Mouse (Mus musculus) stomach, embryonic 15.5 days (tissue): Measurements from ENCODE around the gene Glmn. TPM values are rescaled to one million over a fixed set of nuclear protein-coding genes. Genes with fewer than 3 reads are reported as not detected.
A peak's percentile ranks its signal among the peaks of the same experiment; 100 is the strongest.

Experiments used
- ATAC-seq: fragments of 200-750 bp; cut with Nextera tagmentation; 2 replicates; pipeline ENCODE4 v1.8.0; 2017; ENCODE audit warnings: low read depth, moderate number of reproducible peaks, moderate TSS enrichment; ENCODE audit not compliant: insufficient read depth, low FRiP score
- H3K27ac ChIP-seq: fragments of 300-500 bp; sonication (generic); 2 replicates; pipeline ENCODE4 v1.5.1; 2015; ENCODE audit warnings: mild to moderate bottlenecking, inconsistent platforms
- H3K27me3 ChIP-seq: fragments of 300-500 bp; sonication (generic); replicated peaks from 2 replicates; pipeline ENCODE4 v1.6.1; 2015; ENCODE audit warnings: inconsistent platforms
- H3K36me3 ChIP-seq: fragments of 300-500 bp; sonication (generic); 2 replicates; pipeline ENCODE4 v1.6.1; 2015; ENCODE audit warnings: inconsistent platforms
- H3K4me1 ChIP-seq: fragments of 300-500 bp; sonication (generic); 2 replicates; pipeline ENCODE4 v1.6.1; 2015; ENCODE audit warnings: inconsistent platforms
- H3K4me2 ChIP-seq: fragments of 300-500 bp; sonication (generic); 2 replicates; pipeline ENCODE4 v1.6.1; 2015; ENCODE audit warnings: mild to moderate bottlenecking, inconsistent platforms
- H3K4me3 ChIP-seq: fragments of 300-500 bp; sonication (generic); replicated peaks from 2 replicates; pipeline ENCODE4 v1.5.1; 2015; ENCODE audit warnings: inconsistent platforms
- H3K9ac ChIP-seq: fragments of 300-500 bp; sonication (generic); 2 replicates; pipeline ENCODE4 v1.6.1; 2015; ENCODE audit warnings: inconsistent platforms
- H3K9me3 ChIP-seq: fragments of 300-500 bp; sonication (generic); 2 replicates; pipeline ENCODE4 v1.6.1; 2016; ENCODE audit warnings: inconsistent platforms
- WGBS: fragments of 180-500 bp; shearing (Covaris S2); methylation state at CpG from one replicate; pipeline ENCODE4 v1.1.7; 2015; 5-methylcytosine and 5-hydroxymethylcytosine counted together
- polyA plus RNA-seq: library from polyadenylated mRNA; unstranded; fragments of >200 nt; fragmentation: Nextera tagmentation; extraction: Ambion mirVana; gene quantifications from 2 replicates; pipeline ENCODE4 v1.2.1, GENCODE M21; 2015

Gene Glmn
- polyA plus RNA-seq, 1 experiment from 2014 or later = 26.1 TPM

- H3K9ac ChIP-seq = no peak overlapping the region
- no peaks in the 10 kb centered on the region for H3K4me1 ChIP-seq
- H3K27me3 ChIP-seq = no peaks in the 10 kb centered on the region
- H3K27ac ChIP-seq = no peak overlapping the region
- no peak overlapping the region for H3K4me2 ChIP-seq
- WGBS = 56% methylated on average over 5 of the region's 5 CpGs
- no peak overlapping the region for H3K4me3 ChIP-seq
- no peaks in the 10 kb centered on the region for H3K9me3 ChIP-seq
- H3K36me3 ChIP-seq = 0 out of 2 replicates have a peak, but pooled peaks cover 9% of the 10 kb centered on the region
- no peak for ATAC-seq
These were observed 43.4 kb downstream of the Glmn start for GRCm38 (mm10) chr5:107554336-107554735.

DNA sequence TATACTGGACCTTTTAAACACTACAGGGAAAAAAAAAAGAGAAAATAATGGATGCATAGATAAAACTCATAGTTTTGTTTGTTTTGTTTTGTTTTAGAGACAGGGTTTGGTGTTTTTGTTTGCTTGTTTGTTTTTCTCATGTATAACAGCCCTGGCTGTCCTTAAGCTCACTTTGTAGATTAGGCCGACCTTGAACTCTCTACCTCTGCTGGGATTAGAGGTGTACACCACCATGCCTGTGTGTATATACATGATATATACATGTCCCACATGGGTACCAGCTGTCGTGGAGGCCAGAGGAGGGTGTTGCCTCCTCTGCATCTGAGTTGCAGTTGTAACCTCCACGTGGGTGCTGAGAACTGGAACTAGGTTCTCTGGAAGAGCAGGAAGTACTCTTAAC, 49.2 kb downstream of the Glmn start:
- 0 out of 2 replicates have a peak, but pooled peaks cover 5% of the 10 kb centered on the region for H3K36me3 ChIP-seq
- no peak for ATAC-seq
- H3K4me2 ChIP-seq = no peak overlapping the region
- H3K9me3 ChIP-seq = no peaks in the 10 kb centered on the region
- H3K4me3 ChIP-seq = no peak overlapping the region
- 78% methylated on average over 3 of the region's 3 CpGs for WGBS
- H3K27me3 ChIP-seq = no peaks in the 10 kb centered on the region
- no peak overlapping the region for H3K27ac ChIP-seq
- no peaks in the 10 kb centered on the region for H3K4me1 ChIP-seq
- H3K9ac ChIP-seq = no peak overlapping the region

- no peaks in the 10 kb centered on the region for H3K9me3 ChIP-seq
- H3K36me3 ChIP-seq = 0 out of 2 replicates have a peak, but pooled peaks cover 5% of the 10 kb centered on the region
- 76% methylated on average over 3 of the region's 3 CpGs for WGBS
- no peaks in the 10 kb centered on the region for H3K4me1 ChIP-seq
- ATAC-seq = peak; percentile 87; the same call in 1 of the 2 replicates
- no peaks in the 10 kb centered on the region for H3K27me3 ChIP-seq
- H3K9ac ChIP-seq = no peak overlapping the region
- H3K4me2 ChIP-seq = no peak overlapping the region
- H3K27ac ChIP-seq = no peak overlapping the region
- H3K4me3 ChIP-seq = no peak overlapping the region
These were observed 49.7 kb downstream of the Glmn start for GRCm38 (mm10) chr5:107547955-107548354.

DNA sequence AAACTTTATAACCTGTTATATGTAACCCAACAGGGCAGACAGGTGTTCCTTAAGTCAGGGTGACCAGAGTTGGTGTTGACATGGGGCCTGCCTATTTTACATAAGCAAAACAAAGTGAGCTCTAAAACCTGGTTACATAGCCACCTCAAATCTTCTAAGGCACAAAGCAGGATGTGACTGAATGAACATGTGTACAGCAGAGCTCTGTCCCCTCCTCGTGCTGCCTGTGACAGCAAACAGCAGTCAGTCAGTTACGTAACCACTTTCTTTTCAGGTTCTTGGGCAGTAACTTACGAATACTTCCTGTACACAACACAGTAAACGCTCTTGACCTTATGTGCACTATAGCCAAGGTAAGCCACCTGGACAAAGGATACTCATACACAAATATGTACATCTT, 51.8 kb downstream of the Glmn start:
- H3K27ac ChIP-seq = no peak overlapping the region
- no peaks in the 10 kb centered on the region for H3K4me1 ChIP-seq
- H3K4me3 ChIP-seq = no peak overlapping the region
- no peak overlapping the region for H3K4me2 ChIP-seq
- H3K9ac ChIP-seq = no peak overlapping the region
- H3K27me3 ChIP-seq = no peaks in the 10 kb centered on the region
- 0 out of 2 replicates have a peak, but pooled peaks cover 5% of the 10 kb centered on the region for H3K36me3 ChIP-seq
- no peaks in the 10 kb centered on the region for H3K9me3 ChIP-seq
- ATAC-seq = no peak
- WGBS = 71% methylated on average over 4 of the region's 4 CpGs

DNA sequence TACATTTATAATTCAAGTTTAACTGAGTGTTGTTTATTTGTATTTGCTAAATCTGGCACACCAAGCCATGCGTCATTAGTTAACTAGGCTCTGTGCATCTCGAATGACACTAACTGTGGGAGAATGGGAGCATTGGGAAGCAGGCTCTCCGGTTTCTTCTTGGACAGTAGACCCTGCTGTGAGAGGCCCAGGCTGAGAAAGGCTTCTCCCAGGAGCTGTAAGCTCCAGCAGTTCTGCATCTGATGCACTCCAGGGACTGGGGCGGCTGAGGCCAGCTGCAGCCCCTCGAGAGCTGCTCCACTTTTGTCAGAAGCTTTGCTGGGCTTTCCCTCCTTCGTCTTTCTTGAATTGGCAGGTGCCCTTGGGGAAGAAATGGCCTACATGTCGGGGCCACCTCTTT, 56.0 kb downstream of the Glmn start:
- Histone ChIP-seq H3K4me2 (no peak overlapping the region), H3K9ac (no peak overlapping the region), H3K4me3 (no peak overlapping the region), H3K4me1 (no peaks in the 10 kb centered on the region), H3K36me3 (no peaks in the 10 kb centered on the region), H3K9me3 (no peaks in the 10 kb centered on the region), H3K27me3 (no peaks in the 10 kb centered on the region), H3K27ac (no peak overlapping the region)
- no peak for ATAC-seq
- 42% methylated on average over 7 of the region's 7 CpGs for WGBS

DNA sequence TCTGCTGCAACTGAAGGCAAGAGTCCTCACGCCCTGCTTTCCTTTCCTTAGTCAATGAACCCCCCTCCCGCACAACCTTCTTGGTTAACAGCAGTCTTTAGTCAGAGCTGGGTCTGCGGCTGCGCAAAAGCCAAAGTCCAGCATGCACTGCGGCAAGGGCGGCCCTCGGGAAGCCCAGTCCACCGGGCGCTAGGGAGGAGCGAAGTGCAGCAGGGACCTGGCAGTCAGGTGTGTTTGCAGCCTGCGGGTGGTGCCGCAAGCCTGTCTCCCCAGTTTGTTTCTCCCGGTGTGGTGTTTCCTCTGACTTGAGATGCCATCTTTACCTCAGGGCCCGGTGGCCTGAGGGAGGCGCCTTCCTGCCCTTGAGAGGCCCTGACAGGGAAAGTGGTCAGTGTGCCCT, 63.1 kb downstream of the Glmn start, which contains the start of gene 1700028K03Rik:
Gene 1700028K03Rik (plus strand): TSS at position 129 of the 400 bp plus-strand sequence.
- Histone ChIP-seq H3K36me3 (no peaks in the 10 kb centered on the region), H3K27ac (no peak within 1 kb of the TSS), H3K9ac (no peak within 1 kb of the TSS), H3K4me2 (no peak within 1 kb of the TSS), H3K4me3 (no peak within 1 kb of the TSS), H3K27me3 (no peaks in the 10 kb centered on the region), H3K4me1 (no peaks in the 10 kb centered on the region), H3K9me3 (no peaks in the 10 kb centered on the region)
- 71% methylated on average over 15 of the region's 15 CpGs for WGBS
- no peak for ATAC-seq

GRCm38 (mm10) chr5:107533590-107533989, 64.1 kb downstream of the Glmn start:
- 67% methylated on average over 2 of the region's 2 CpGs for WGBS
- Histone ChIP-seq H3K36me3 (no peaks in the 10 kb centered on the region), H3K27ac (no peak overlapping the region), H3K9ac (no peak overlapping the region), H3K4me3 (no peak overlapping the region), H3K27me3 (no peaks in the 10 kb centered on the region), H3K4me2 (no peak overlapping the region), H3K9me3 (no peaks in the 10 kb centered on the region), H3K4me1 (no peaks in the 10 kb centered on the region)
- ATAC-seq = no peak

GRCm38 (mm10) chr5:107528856-107529255, 68.8 kb downstream of the Glmn start:
- Histone ChIP-seq H3K27ac (no peak overlapping the region), H3K4me3 (no peak overlapping the region), H3K9ac (no peak overlapping the region), H3K27me3 (no peaks in the 10 kb centered on the region), H3K36me3 (no peaks in the 10 kb centered on the region), H3K4me2 (no peak overlapping the region), H3K4me1 (no peaks in the 10 kb centered on the region), H3K9me3 (no peaks in the 10 kb centered on the region)
- 87% methylated on average over 3 of the region's 3 CpGs for WGBS
- no peak for ATAC-seq

DNA sequence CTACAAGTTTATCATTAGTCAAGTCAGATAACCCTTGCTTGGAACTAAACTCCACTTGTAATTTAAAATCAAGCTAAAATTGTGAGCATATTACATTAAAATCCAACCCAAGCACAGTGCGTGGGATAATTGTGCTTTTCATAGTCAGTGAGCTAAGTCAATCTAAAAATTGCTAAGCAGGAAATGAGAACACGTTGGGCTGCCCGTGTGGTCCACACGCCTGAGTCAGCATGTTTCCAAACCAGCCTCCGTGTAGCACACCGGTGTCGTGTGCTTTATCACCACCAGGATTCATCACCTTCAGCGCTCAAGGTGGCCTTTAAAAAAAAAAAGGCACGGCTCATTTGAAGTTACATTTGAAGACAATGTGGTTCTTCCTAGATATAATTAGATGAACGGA, 73.4 kb downstream of the Glmn start:
- Histone ChIP-seq H3K4me2 (no peak overlapping the region), H3K4me1 (no peaks in the 10 kb centered on the region), H3K9me3 (no peaks in the 10 kb centered on the region), H3K27ac (no peak overlapping the region), H3K4me3 (no peak overlapping the region), H3K36me3 (no peaks in the 10 kb centered on the region), H3K27me3 (no peaks in the 10 kb centered on the region), H3K9ac (no peak overlapping the region)
- ATAC-seq = no peak
- 79% methylated on average over 10 of the region's 10 CpGs for WGBS

DNA sequence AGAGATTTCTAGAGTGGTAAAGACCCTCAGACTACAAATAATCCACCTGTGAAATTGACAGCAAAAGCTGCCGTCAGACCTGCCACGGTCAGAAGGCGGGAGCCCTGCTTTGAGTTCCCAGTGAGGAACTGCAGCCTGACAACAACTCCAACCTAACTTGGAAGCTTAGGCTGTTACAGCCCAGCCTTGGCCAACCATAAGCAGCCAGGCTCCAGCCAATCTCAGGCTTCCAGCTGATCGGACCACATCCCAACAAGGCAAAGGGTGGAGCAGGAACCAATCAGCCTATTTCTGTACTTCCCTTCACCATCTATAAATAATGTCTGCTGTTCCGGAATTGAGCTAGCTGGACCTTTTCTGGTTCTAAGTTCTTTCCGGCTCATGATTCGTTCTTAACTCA, 75.8 kb downstream of the Glmn start:
- Histone ChIP-seq H3K36me3 (no peaks in the 10 kb centered on the region), H3K4me3 (no peak overlapping the region), H3K9ac (no peak overlapping the region), H3K27ac (no peak overlapping the region), H3K27me3 (no peaks in the 10 kb centered on the region), H3K4me2 (no peak overlapping the region), H3K4me1 (no peaks in the 10 kb centered on the region), H3K9me3 (no peaks in the 10 kb centered on the region)
- ATAC-seq = no peak
- WGBS = 65% methylated on average over 7 of the region's 7 CpGs

DNA sequence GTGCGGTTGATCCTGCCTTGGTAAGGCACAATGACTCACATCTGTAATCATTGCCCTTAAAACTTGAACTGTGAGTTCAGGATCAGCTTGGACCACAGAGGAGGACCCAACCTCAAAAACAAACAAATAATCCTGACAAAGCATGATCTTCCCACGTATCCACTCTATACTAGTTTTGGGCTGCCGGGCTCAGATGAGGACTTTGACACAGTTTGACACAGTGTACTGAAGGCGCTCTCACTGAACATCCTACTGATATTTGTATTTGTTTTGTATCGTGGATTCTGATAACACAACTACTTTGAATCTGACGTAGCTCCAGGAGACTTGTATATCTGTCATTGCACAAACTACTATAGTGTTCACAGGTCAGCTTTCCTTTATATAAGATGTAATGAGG, 76.3 kb downstream of the Glmn start:
- 71% methylated on average over 6 of the region's 6 CpGs for WGBS
- ATAC-seq = no peak
- no peak overlapping the region for H3K27ac ChIP-seq
- no peaks in the 10 kb centered on the region for H3K36me3 ChIP-seq
- no peak overlapping the region for H3K9ac ChIP-seq
- no peak overlapping the region for H3K4me3 ChIP-seq
- no peaks in the 10 kb centered on the region for H3K27me3 ChIP-seq
- no peaks in the 10 kb centered on the region for H3K9me3 ChIP-seq
- no peak overlapping the region for H3K4me2 ChIP-seq
- H3K4me1 ChIP-seq = no peaks in the 10 kb centered on the region

- Histone ChIP-seq H3K36me3 (no peaks in the 10 kb centered on the region), H3K4me2 (no peak overlapping the region), H3K27ac (no peak overlapping the region), H3K9ac (no peak overlapping the region), H3K4me1 (no peaks in the 10 kb centered on the region), H3K4me3 (no peak overlapping the region), H3K27me3 (no peaks in the 10 kb centered on the region), H3K9me3 (no peaks in the 10 kb centered on the region)
- WGBS = 87% methylated on average over 4 of the region's 4 CpGs
- no peak for ATAC-seq
These were observed 79.1 kb downstream of the Glmn start for GRCm38 (mm10) chr5:107518602-107519001.

- Histone ChIP-seq H3K4me2 (no peak overlapping the region), H3K4me3 (no peak overlapping the region), H3K9me3 (no peaks in the 10 kb centered on the region), H3K27ac (no peak overlapping the region), H3K4me1 (no peaks in the 10 kb centered on the region), H3K36me3 (no peaks in the 10 kb centered on the region), H3K27me3 (no peaks in the 10 kb centered on the region), H3K9ac (no peak overlapping the region)
- ATAC-seq = no peak
- WGBS = 91% methylated on average over 1 of the region's 1 CpGs
These were observed 81.6 kb downstream of the Glmn start for GRCm38 (mm10) chr5:107516087-107516486.
